Mouse (Mus musculus): Measurements from ENCODE around the gene Rnls.

DNA sequence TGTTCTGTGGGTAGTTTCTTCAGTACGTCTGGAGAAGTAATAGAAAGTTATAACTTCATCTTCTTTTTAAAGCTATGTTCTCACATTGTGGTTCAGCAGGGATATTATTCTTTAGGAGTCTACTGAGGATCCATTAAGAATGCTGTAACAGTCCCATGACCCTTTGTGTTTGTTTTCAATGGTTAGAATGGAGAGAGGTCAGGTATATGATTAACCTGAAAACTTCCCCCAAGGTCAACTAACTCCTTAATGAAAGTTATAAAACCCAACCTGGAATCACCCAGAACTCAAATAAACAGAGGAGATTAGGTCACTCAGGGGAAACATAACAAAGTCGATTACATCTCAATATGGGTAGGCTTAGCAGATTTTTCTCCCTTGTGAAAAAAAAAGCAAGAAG lies 120.5 kb downstream of the Rnls start:
- TF ChIP-seq SIN3A (IDR thresholded peaks at IDR 0.05; ENCODE audit: low read length), result no peak
- TF ChIP-seq JUND (conservative IDR thresholded peaks at IDR 0.05; ENCODE audit: low read depth, low read length), result no peak

Measured in CH12.LX (cell line).